Mouse (Mus musculus) cerebellum, adult 2 months (tissue): ENCODE measurements around the gene Zfhx3. TPM values are rescaled to one million over a fixed set of nuclear protein-coding genes. Genes with fewer than 3 reads are reported as not detected.

Source experiments
- DNase-seq, 2 experiments: peaks; one replicate each; pipeline ENCODE4 v3.0.0; 2021
- H3K27ac ChIP-seq: fragments of 200-500 bp; 2 replicates; pipeline ENCODE4 v1.5.1; 2012; ENCODE audit warnings: low read length, control low read depth, inconsistent platforms; ENCODE audit not compliant: insufficient read depth
- H3K27me3 ChIP-seq: fragments of 200-500 bp; 2 replicates; pipeline ENCODE4 v1.6.1; 2012; ENCODE audit warnings: inconsistent platforms, mild to moderate bottlenecking, low read length, moderate library complexity; ENCODE audit not compliant: control insufficient read depth, insufficient read depth
- H3K4me1 ChIP-seq: fragments of 200-500 bp; 2 replicates; pipeline ENCODE4 v1.6.1; 2011; ENCODE audit warnings: low read length; ENCODE audit not compliant: control insufficient read depth, insufficient read depth
- H3K4me3 ChIP-seq: fragments of 200-500 bp; replicated peaks from 2 replicates; pipeline ENCODE3; 2011; ENCODE audit warnings: mild to moderate bottlenecking, low read depth, low read length, control low read depth; ENCODE audit not compliant: insufficient read depth
- CTCF ChIP-seq: fragments of 200-500 bp; IDR thresholded peaks from 2 replicates; pipeline ENCODE4 v1.5.1; 2011; ENCODE audit warnings: low read depth, mild to moderate bottlenecking, control low read depth, low read length, moderate library complexity, borderline replicate concordance; ENCODE audit not compliant: insufficient read depth
- POLR2A ChIP-seq: fragments of 200-500 bp; IDR thresholded peaks from 2 replicates; pipeline ENCODE4 v1.6.1; 2011; ENCODE audit warnings: low read length, control low read depth, borderline replicate concordance; ENCODE audit not compliant: insufficient read depth
- WGBS: fragments of 180-500 bp; shearing (Covaris S2); methylation state at CpG from one replicate; pipeline ENCODE4 v1.1.7; 2018; 5-methylcytosine and 5-hydroxymethylcytosine counted together
- polyA plus RNA-seq: library from polyadenylated mRNA; depleted of rRNA; stranded (reverse); fragments of >200 nt; gene quantifications from 2 replicates; pipeline ENCODE4 v1.2.3, GENCODE M21; 2012

Zfhx3 gene
- polyA plus RNA-seq, 1 experiment = 3.3 TPM

DNA sequence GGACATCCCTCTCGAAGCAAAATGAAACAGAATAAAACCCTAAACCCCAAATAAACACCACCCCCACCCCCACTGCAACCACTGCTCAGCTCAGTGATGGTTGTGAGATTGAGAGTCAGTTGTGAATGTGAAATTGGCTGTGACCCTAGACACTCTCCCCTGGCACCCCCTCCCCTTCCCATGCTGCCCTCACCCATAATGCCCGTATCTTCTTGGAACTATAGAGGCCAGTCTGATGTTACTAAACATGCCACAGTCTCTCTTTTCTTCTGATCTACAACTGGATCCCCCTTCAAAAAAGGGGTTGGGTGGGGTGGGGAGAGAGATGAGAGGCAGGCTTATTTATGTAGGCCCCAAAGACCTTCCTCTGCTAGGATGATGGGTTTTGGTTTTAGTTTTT is 767.0 kb downstream of the Zfhx3 start:
- no peak for DNase-seq
- peaks cover 4% of the 10 kb centered on the region; the same call in 1 of the 2 replicates for H3K27me3 ChIP-seq
- TF ChIP-seq POLR2A (no peak), CTCF (no peak)
- WGBS = 92% methylated on average over 2 of the region's 2 CpGs
- no peak overlapping the region for H3K4me3 ChIP-seq
- no peak overlapping the region for H3K27ac ChIP-seq
- no peaks in the 10 kb centered on the region for H3K4me1 ChIP-seq

DNA sequence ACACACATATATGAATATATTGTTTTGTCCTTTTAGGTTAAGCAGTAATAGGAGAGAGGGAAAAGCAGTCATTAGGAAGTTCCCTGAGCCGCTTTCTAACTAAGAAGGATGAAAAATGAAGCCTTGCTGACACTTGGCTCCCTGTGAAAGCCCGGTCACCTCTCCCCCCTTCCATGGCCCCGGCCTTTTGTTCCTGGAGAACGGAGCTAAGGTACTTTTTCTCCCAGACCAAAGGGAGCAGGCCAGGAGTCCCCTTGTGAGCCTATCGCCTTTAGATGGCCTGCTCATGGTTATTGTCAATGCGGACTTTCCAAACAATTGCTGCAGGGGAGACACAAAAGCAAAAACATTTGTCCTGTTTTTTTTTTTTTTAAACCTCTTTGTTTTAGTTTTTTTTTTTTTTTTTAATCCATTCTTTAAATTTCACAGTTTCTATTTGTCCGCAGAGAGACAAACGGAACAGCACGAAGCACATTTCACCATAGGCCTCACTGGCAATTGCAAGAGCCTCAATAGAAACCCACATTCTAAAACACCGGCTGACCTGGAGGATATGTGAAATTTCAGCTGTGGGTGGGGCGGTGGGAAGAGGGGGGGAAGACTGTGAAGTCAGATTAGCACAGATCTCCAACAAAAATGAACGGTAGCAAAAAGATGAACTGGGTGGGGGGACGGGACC is 767.6 kb downstream of the Zfhx3 start:
- H3K27ac ChIP-seq = no peak overlapping the region
- no peaks in the 10 kb centered on the region; the same call in 1 of the 2 replicates for H3K27me3 ChIP-seq
- no peak for DNase-seq
- WGBS = 82% methylated on average over 13 of the region's 13 CpGs
- 0 out of 2 replicates have a peak, but pooled peaks cover under 1% of the 10 kb centered on the region for H3K4me1 ChIP-seq
- no peak overlapping the region for H3K4me3 ChIP-seq
- no peak for TF ChIP-seq CTCF
- no peak for TF ChIP-seq POLR2A

DNA sequence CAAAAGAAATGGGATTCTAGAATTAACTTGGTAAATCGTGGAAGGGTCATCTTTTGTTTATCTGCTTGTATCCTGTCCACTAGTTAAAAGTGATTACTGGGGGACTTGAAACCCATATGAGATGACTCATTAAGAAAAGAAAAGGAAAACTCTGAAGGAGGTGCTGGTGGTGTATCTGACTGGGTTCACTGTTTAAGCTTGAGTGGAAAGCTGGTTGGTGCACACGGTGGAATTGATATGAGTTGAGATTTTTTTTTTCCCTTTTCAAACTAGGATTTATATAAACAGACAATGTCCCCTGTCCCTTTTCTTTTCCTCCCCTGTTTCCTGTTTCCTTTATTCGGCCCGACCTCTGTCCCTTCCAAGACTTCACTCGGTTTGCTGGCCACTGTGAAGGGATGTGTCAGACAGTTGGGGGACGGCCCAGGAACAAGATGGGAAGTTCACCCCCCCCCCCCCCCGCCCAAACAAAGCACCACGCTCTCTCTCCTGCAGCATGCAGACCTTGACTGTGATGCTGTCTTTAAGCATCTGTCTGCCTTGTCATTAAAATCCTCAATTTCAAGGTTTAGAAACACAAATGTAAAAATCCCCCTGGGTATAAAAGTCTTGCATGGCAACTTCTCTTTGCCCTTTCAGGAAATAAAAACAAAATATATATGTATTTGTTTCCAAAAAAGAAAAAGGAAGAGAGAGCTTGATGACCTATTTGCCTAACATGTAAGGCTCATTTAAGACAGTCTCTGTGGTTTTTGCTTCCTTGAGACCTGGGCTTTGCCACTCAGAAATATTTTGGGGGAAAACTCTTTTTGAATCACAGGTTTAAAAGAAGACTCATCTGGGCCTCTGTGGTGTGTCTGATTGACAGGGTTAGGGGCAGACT is 768.4 kb downstream of the Zfhx3 start:
- DNase-seq = no peak
- peaks cover 3% of the 10 kb centered on the region; the same call in 1 of the 2 replicates for H3K4me1 ChIP-seq
- no peaks in the 10 kb centered on the region; the same call in 1 of the 2 replicates for H3K27me3 ChIP-seq
- no peak overlapping the region for H3K27ac ChIP-seq
- WGBS = 56% methylated on average over 8 of the region's 8 CpGs
- H3K4me3 ChIP-seq = no peak overlapping the region
- no peak for TF ChIP-seq POLR2A
- no peak for TF ChIP-seq CTCF

DNA sequence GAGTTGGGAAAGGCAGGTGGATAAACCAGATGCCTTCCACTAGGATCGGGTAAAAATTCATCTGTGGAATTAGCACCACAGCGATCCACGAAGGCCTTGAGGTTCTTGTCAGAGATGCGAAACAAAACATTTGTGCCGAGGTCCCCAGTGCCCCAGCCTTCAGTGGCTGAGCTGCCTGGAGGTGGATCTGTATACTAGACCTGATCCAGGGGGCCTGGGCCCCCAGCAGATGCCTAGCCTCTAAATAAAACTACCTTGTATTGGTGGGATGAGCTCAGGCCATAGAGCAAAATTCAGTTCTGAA is 769.0 kb downstream of the Zfhx3 start:
- Histone ChIP-seq H3K27me3 (no peaks in the 10 kb centered on the region; the same call in 1 of the 2 replicates), H3K4me3 (no peak overlapping the region), H3K27ac (no peak overlapping the region), H3K4me1 (peaks cover 3% of the 10 kb centered on the region; the same call in 1 of the 2 replicates)
- DNase-seq = no peak
- no peak for TF ChIP-seq CTCF
- no peak for TF ChIP-seq POLR2A
- WGBS = 69% methylated on average over 5 of the region's 5 CpGs

DNA sequence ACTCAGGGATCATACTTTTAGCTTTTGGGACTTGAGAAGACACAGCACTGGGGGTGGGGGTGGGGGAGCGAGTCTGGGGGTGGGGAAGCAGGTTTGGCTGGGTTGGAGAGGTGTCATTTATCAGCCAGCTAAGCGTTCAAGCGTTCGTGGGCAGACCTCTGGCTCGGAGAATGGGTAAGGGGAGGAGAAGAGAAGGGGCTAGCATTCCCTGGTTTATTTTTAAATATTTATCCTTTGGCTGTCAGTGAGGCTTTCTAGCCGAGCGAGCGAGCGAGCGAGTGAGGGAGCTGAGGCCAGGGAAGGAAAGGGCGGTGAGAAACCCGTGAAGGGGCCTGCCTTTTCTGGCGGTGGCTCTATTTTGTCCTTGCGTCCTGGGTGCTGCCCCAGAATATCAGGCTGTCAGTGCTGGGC is 769.6 kb downstream of the Zfhx3 start:
- peaks cover 3% of the 10 kb centered on the region; the same call in 1 of the 2 replicates for H3K4me1 ChIP-seq
- no peak overlapping the region for H3K27ac ChIP-seq
- TF ChIP-seq CTCF (no peak), POLR2A (no peak)
- H3K4me3 ChIP-seq = no peak overlapping the region
- DNase-seq = no peak
- WGBS = 73% methylated on average over 14 of the region's 14 CpGs
- H3K27me3 ChIP-seq = no peaks in the 10 kb centered on the region; the same call in 1 of the 2 replicates

DNA sequence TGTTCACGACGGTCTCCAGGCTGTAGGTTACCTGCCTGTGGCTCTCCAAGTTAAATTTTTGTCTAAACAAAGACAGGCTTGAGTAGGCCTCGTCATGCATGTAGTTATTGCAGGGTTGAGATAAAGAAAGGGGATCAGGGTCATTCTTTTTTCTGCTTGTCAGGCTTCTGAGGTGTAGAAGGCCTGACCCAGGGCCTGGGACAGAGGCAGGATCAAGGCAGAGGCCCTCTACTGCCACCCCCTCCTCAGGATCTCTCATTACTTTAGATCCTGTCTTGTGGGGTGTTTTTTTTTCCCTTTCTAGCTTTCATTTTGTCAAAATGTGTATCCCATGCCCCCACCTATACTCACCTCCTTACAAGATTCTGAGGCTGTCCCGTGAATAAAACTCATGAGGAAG is 770.2 kb downstream of the Zfhx3 start:
- no peak overlapping the region for H3K4me3 ChIP-seq
- no peak overlapping the region for H3K27ac ChIP-seq
- no peak for DNase-seq
- no peaks in the 10 kb centered on the region; the same call in 1 of the 2 replicates for H3K27me3 ChIP-seq
- no peak for TF ChIP-seq POLR2A
- TF ChIP-seq CTCF = no peak
- peaks cover 3% of the 10 kb centered on the region; the same call in 1 of the 2 replicates for H3K4me1 ChIP-seq
- WGBS = 87% methylated on average over 4 of the region's 4 CpGs

DNA sequence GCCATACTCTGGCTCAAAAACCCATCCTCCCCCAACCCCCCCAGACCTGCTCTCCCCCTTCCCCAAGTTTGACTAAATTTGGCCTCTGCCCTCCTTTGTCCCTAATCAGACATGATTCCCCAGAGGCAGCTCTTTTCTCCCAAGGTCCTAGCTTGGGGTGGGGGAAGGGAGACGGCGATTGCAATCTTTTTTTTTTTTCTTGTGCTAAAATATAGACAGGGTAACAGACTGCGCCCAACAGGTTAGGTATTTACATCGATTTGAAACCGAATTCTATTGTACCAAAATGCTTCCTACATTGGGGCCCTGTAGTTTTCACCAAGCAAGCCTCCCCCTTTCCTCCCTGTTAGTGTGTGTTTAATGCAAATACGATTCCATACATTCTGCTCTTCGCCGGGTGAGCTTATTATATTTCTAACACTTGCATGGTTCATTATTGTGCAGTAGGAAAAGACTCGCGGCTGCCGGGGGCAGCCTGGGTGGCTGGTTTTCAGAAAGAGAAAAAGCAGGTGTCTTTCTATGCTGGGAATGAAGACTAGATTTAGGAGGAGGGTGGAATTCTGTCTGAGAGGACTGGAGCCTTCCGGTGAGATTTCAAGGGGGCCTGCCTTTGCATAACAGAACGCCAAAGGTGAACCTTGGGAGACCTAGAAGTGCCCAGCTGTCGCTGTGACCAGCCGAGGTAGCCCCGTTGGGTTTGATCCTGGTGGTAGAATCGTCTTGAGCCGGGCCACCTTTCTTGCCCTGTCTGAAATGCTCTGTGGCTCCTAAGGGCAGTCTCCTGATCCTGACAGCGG is 771.1 kb downstream of the Zfhx3 start:
- WGBS = 56% methylated on average over 19 of the region's 19 CpGs
- Histone ChIP-seq H3K4me1 (peaks cover 3% of the 10 kb centered on the region; the same call in 1 of the 2 replicates), H3K27ac (no peak overlapping the region), H3K27me3 (no peaks in the 10 kb centered on the region; the same call in 1 of the 2 replicates), H3K4me3 (no peak overlapping the region)
- DNase-seq = no peak
- no peak for TF ChIP-seq CTCF
- TF ChIP-seq POLR2A = no peak
